Mouse (Mus musculus) stomach, embryonic 14.5 days (tissue): ENCODE results near the gene Hivep2. TPM values are rescaled to one million over a fixed set of nuclear protein-coding genes. Genes with fewer than 3 reads are reported as not detected.

Experiments used
- ATAC-seq: fragments of 200-750 bp; cut with Nextera tagmentation; 2 replicates; pipeline ENCODE4 v1.8.0; 2017; ENCODE audit warnings: low read depth, moderate TSS enrichment; ENCODE audit not compliant: insufficient number of reproducible peaks, insufficient read depth, low FRiP score
- H3K27ac ChIP-seq: fragments of 300-500 bp; sonication (generic); 2 replicates; pipeline ENCODE4 v1.5.1; 2014; ENCODE audit warnings: mild to moderate bottlenecking, low read length, moderate library complexity, mixed read lengths
- H3K27me3 ChIP-seq: fragments of 300-500 bp; sonication (generic); 2 replicates; pipeline ENCODE4 v1.6.1; 2014; ENCODE audit warnings: low read length, control low read depth, mixed read lengths; ENCODE audit not compliant: control insufficient read depth, insufficient read depth
- H3K36me3 ChIP-seq: fragments of 300-500 bp; sonication (generic); 2 replicates; pipeline ENCODE4 v1.6.1; 2014; ENCODE audit warnings: mild to moderate bottlenecking, control low read depth, low read length, moderate library complexity, mixed read lengths; ENCODE audit not compliant: control insufficient read depth, insufficient read depth
- H3K4me1 ChIP-seq: fragments of 300-500 bp; sonication (generic); 2 replicates; pipeline ENCODE4 v1.6.1; 2014; ENCODE audit warnings: low read length, control low read depth, mixed read lengths; ENCODE audit not compliant: control insufficient read depth, insufficient read depth
- H3K4me2 ChIP-seq: fragments of 300-500 bp; sonication (generic); replicated peaks from 2 replicates; pipeline ENCODE4 v1.6.1; 2014; ENCODE audit warnings: low read depth, low read length, control low read depth
- H3K4me3 ChIP-seq: fragments of 300-500 bp; sonication (generic); 2 replicates; pipeline ENCODE4 v1.5.1; 2014; ENCODE audit warnings: low read depth, low read length, control low read depth
- H3K9ac ChIP-seq: fragments of 300-500 bp; sonication (generic); replicated peaks from 2 replicates; pipeline ENCODE4 v1.6.1; 2014; ENCODE audit warnings: low read depth, mild to moderate bottlenecking, control low read depth, low read length, moderate library complexity, mixed read lengths
- H3K9me3 ChIP-seq: fragments of 300-500 bp; sonication (generic); 2 replicates; pipeline ENCODE4 v1.6.1; 2016; ENCODE audit warnings: low read depth, low read length, control low read depth; ENCODE audit not compliant: control insufficient read depth
- WGBS: fragments of 180-500 bp; shearing (Covaris S2); extraction: QIAGEN DNeasy Blood & Tissue Kit; methylation state at CpG from one replicate; pipeline ENCODE4 v1.1.7; 2014; 5-methylcytosine and 5-hydroxymethylcytosine counted together
- polyA plus RNA-seq: library from polyadenylated mRNA; unstranded; fragments of >200 nt; fragmentation: Nextera tagmentation; extraction: Ambion mirVana; gene quantifications from 2 replicates; pipeline ENCODE4 v1.2.1, GENCODE M21; 2014

Gene Hivep2
- polyA plus RNA-seq, 1 experiment from 2014 or later = 10.6 TPM

DNA sequence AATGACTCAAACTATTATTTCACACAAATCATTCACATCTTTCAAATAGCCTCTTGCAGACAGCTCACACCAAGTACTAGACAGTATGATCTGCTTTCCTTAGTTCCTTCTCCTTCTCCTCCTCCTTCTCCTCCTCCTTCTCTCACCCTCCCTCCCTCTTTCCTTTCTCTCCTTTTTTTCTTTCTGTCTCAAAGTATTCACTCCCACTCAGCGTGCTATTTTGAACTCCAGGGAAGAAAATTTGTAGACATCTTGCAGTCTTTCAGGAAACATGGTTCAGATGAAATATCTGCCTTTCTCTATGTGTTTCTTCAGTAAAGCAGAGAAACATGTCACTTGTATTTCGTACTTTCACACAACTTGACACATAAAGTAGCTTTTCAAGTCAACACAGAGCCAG lies 94.4 kb downstream of the Hivep2 start:
- WGBS = 64% methylated on average over 2 of the region's 2 CpGs
- Histone ChIP-seq H3K27me3 (no peaks in the 10 kb centered on the region), H3K9ac (no peak overlapping the region), H3K4me2 (no peak overlapping the region), H3K9me3 (no peaks in the 10 kb centered on the region), H3K27ac (no peak overlapping the region), H3K4me1 (peaks cover 19% of the 10 kb centered on the region), H3K36me3 (no peaks in the 10 kb centered on the region), H3K4me3 (no peak overlapping the region)
- no peak for ATAC-seq

DNA sequence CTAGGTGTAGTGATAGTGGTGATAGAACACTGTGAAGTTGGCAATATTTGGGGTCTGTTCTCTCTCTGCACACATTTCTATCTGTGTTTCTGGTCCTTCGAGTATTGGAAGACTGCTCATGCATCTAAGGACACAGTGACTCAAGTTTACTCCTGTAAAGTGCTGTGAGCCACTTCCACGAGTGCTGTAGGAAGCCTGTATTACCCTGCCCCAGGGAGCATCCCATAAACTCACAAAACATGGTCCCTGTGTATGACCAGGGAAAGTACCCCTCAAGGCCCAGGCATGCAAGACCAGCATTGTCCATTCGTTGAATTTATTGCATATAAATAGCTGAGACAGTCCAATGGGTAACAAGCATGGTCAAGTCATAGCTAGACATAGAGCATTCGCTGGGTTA lies 97.4 kb downstream of the Hivep2 start:
- H3K27me3 ChIP-seq = no peaks in the 10 kb centered on the region
- H3K9ac ChIP-seq = no peak overlapping the region
- no peak overlapping the region for H3K27ac ChIP-seq
- H3K36me3 ChIP-seq = no peaks in the 10 kb centered on the region
- H3K4me1 ChIP-seq = no peaks in the 10 kb centered on the region
- H3K4me2 ChIP-seq = no peak overlapping the region
- no peak for ATAC-seq
- no peaks in the 10 kb centered on the region for H3K9me3 ChIP-seq
- no peak overlapping the region for H3K4me3 ChIP-seq
- WGBS = 86% methylated on average over 4 of the region's 4 CpGs

DNA sequence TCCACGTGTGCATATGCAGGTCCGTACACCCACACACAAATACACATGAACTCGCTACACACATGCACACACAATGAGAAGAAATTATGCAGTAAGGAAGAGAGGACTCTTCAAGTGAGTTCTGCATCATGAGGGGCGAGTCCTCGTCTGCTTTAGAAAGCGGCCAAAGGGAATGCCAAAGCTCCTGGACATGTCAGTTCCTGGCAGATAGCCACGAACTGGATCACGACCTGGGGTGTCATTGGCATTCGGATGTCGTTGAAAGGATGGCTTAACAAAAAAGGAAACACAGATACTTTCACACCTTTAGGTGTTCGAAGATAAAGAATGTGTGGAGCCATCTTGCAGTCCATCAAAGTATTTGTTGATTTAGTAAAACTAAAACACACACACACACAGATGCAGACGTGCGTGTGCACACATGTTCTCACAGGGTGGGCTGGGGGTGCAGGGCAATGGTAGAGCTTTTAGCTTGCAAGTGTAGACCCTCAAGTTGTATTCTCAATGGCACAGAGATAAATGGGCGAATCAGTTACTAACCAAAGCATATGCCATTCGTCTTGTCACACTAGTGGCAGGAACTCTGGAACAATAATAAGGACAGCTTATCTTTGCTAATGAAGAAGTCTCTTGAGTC lies 99.0 kb downstream of the Hivep2 start:
- Histone ChIP-seq H3K36me3 (no peaks in the 10 kb centered on the region), H3K4me2 (no peak overlapping the region), H3K9me3 (no peaks in the 10 kb centered on the region), H3K9ac (no peak overlapping the region), H3K27ac (no peak overlapping the region), H3K4me3 (no peak overlapping the region), H3K27me3 (no peaks in the 10 kb centered on the region), H3K4me1 (no peaks in the 10 kb centered on the region)
- 77% methylated on average over 15 of the region's 15 CpGs for WGBS
- no peak for ATAC-seq

DNA sequence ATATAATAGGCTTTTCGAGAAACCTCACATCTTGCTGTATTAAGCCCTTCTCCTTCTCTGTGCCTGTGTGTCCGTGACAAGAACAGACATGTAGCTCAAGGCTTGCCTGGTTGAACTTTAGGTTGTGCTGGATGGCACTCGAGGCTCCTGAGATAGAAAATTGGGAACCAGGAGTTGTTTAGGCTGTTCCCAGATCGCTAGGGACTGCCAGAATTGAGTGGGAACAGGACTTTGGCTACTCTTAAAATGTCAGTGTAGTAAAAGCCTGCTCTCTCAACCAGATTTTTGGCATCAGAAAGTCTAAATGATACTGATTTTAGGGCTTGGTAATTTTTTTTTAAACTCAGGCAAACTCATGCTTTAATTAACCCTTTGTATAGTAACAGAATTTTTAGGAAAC lies 101.9 kb downstream of the Hivep2 start:
- H3K4me1 ChIP-seq = no peaks in the 10 kb centered on the region
- H3K9ac ChIP-seq = no peak overlapping the region
- H3K36me3 ChIP-seq = no peaks in the 10 kb centered on the region
- no peak overlapping the region for H3K4me2 ChIP-seq
- no peaks in the 10 kb centered on the region for H3K9me3 ChIP-seq
- 74% methylated on average over 4 of the region's 4 CpGs for WGBS
- no peaks in the 10 kb centered on the region for H3K27me3 ChIP-seq
- no peak for ATAC-seq
- H3K4me3 ChIP-seq = no peak overlapping the region
- no peak overlapping the region for H3K27ac ChIP-seq

DNA sequence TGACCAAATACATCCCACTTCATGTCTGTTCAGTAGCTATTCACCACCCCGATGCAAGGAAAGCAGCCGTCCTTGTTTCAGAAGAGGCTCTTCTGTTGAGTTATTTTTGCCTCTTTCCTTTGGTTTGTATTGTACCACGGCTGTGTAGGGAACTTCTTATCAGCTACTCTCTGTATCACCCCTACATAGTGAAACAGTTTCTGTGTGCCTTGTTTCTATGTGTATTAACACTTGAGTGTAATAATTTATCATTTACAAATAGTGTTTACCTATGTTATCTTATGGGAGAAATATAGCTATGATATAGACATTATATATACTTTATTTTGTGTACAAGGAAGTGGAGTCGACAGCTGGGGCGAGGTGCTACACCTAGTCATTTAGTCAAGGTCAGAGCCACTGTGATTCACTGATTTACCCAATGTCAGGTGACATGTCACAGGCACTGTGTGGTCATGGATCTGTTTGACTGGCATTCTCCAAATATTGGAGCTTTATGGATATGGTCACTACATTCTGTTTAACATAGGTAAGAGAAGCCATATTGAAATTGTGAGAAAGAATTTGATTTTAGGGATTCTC lies 104.7 kb downstream of the Hivep2 start:
- Histone ChIP-seq H3K27ac (no peak overlapping the region), H3K27me3 (no peaks in the 10 kb centered on the region), H3K9ac (no peak overlapping the region), H3K9me3 (no peaks in the 10 kb centered on the region), H3K4me1 (no peaks in the 10 kb centered on the region), H3K36me3 (no peaks in the 10 kb centered on the region), H3K4me2 (no peak overlapping the region), H3K4me3 (no peak overlapping the region)
- 76% methylated on average over 5 of the region's 5 CpGs for WGBS
- peak; percentile 74; the same call in 1 of the 2 replicates for ATAC-seq

DNA sequence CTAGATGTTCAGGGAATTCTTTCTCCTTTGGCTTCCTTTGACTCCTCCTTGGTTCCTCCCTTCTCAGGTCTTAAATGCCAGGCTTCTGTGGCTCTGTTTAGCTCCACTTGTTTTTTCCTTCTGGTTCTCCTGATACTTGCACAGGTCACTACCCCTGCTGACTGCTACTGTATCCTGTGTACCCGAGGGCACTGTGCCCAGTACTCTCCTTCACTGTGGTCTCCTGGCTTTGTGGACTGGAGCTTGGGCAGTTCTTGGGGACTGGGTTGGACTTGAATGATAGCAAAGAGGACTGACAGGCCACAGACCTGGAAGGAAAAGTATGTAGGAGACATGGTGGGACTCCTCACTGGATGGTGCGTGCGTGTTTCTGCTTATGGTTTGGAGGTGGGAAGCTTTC lies 106.6 kb downstream of the Hivep2 start:
- Histone ChIP-seq H3K27me3 (no peaks in the 10 kb centered on the region), H3K4me3 (no peak overlapping the region), H3K27ac (no peak overlapping the region), H3K9ac (no peak overlapping the region), H3K4me1 (no peaks in the 10 kb centered on the region), H3K4me2 (no peak overlapping the region), H3K9me3 (no peaks in the 10 kb centered on the region), H3K36me3 (no peaks in the 10 kb centered on the region)
- no peak for ATAC-seq
- 89% methylated on average over 3 of the region's 3 CpGs for WGBS

DNA sequence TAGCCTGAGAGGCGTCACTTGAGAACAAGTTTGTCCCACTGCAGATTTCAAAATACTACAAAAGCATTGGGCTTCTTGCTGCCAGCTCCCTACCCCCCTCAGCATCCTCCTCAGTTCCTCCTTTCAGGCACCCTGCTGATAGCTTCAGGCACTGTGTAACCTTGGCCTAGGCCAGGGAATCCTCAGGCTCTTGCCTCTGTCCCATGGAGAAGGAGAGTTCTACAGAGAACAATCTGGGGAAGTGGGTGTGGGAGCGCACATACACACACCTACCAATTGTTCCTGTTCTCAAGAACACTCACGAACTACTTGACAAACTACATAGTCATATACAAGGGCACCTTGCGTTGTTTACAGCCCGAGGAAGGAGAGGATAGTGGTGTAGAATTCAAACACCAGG lies 109.9 kb downstream of the Hivep2 start:
- no peak overlapping the region for H3K27ac ChIP-seq
- H3K9me3 ChIP-seq = no peaks in the 10 kb centered on the region
- no peak overlapping the region for H3K4me2 ChIP-seq
- H3K27me3 ChIP-seq = no peaks in the 10 kb centered on the region
- no peak overlapping the region for H3K4me3 ChIP-seq
- WGBS = 89% methylated on average over 5 of the region's 5 CpGs
- no peak overlapping the region for H3K9ac ChIP-seq
- no peaks in the 10 kb centered on the region for H3K4me1 ChIP-seq
- no peak for ATAC-seq
- H3K36me3 ChIP-seq = no peaks in the 10 kb centered on the region

DNA sequence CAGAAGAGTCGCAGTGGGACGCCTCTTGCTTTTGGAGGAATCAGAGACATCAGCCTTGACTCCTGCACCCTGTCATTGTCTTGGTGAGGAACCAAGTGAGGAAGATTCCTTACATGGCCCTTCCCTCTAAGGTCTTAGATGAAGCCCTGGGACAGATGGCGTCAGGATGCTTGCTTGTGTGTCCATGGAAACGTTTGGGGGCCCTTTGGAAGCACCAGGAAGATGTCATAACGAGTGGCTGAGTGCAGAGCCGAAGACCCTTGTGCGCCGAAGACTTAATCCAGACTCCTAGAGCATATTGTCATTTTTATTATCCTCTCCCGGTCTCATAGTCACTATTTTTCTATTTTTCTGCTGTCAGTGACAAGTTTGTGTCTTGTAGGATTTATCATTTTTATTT lies 111.0 kb downstream of the Hivep2 start:
- Histone ChIP-seq H3K36me3 (no peaks in the 10 kb centered on the region), H3K4me2 (no peak overlapping the region), H3K4me3 (no peak overlapping the region), H3K9ac (no peak overlapping the region), H3K27me3 (no peaks in the 10 kb centered on the region), H3K4me1 (no peaks in the 10 kb centered on the region), H3K27ac (no peak overlapping the region), H3K9me3 (no peaks in the 10 kb centered on the region)
- 79% methylated on average over 9 of the region's 9 CpGs for WGBS
- no peak for ATAC-seq

DNA sequence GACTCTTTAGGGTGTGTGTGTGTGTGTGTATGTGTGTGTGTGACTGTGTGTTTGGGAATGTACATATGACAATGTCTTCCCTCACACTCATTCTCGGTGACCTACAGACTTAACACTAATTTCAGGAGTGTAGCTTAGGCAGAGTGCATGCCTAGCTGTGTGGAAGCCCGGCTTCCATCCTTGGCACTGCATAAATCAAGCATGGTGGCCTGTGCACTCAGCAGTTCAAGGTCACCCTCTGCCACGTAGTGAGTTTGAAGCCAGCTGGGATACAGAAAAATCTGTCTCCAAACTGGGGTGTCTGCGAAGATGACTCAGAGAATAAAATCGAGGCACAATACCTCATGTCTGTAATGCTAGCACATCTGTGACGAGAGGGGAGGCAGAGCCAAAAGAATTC lies 115.0 kb downstream of the Hivep2 start:
- 73% methylated on average over 6 of the region's 6 CpGs for WGBS
- Histone ChIP-seq H3K27ac (no peak overlapping the region), H3K9me3 (no peaks in the 10 kb centered on the region), H3K4me3 (no peak overlapping the region), H3K9ac (no peak overlapping the region), H3K4me2 (no peak overlapping the region), H3K27me3 (no peaks in the 10 kb centered on the region), H3K36me3 (no peaks in the 10 kb centered on the region), H3K4me1 (no peaks in the 10 kb centered on the region)
- ATAC-seq = no peak
